Mouse (Mus musculus) CH12.LX (cell line): ENCODE results near the gene Cwh43.

Experiments
- CHD1 ChIP-seq: IDR thresholded peaks from 2 replicates; pipeline ENCODE4 v1.6.1; 2012; ENCODE audit warnings: low read depth, low read length, improper control_type of control experiment, inconsistent platforms
- CHD2 ChIP-seq: IDR thresholded peaks from 2 replicates; pipeline ENCODE4 v1.6.1; 2011; ENCODE audit warnings: low read length, improper control_type of control experiment
- CTCF ChIP-seq, 2 experiments: IDR thresholded peaks in 1 of 2; conservative IDR thresholded peaks in 1 of 2; 2 replicates each; pipeline ENCODE4 v1.5.1; 2011 to 2012; ENCODE audit warnings: low read depth in 2 of 2, low read length in 2 of 2, improper control_type of control experiment in 1 of 2, inconsistent platforms in 1 of 2, mild to moderate bottlenecking in 1 of 2, moderate library complexity in 1 of 2
- ELF1 ChIP-seq: IDR thresholded peaks from 2 replicates; pipeline ENCODE4 v1.6.1; 2014; ENCODE audit warnings: low read depth, mild to moderate bottlenecking, inconsistent platforms, low read length, improper control_type of control experiment
- EP300 ChIP-seq: IDR thresholded peaks from 2 replicates; pipeline ENCODE4 v1.6.1; 2011; ENCODE audit warnings: low read length, improper control_type of control experiment
- ETS1 ChIP-seq: conservative IDR thresholded peaks from 2 replicates; pipeline ENCODE4 v1.6.1; 2012; ENCODE audit warnings: low read depth, mild to moderate bottlenecking, inconsistent platforms, low read length, improper control_type of control experiment, moderate library complexity
- MAX ChIP-seq: IDR thresholded peaks from 2 replicates; pipeline ENCODE4 v1.6.1; 2011; ENCODE audit warnings: low read length, improper control_type of control experiment
- NRF1 ChIP-seq: IDR thresholded peaks from 2 replicates; pipeline ENCODE4 v1.6.1; 2014; ENCODE audit warnings: low read depth, mild to moderate bottlenecking, inconsistent platforms, low read length, improper control_type of control experiment, moderate library complexity
- POLR2A ChIP-seq: IDR thresholded peaks from 2 replicates; pipeline ENCODE4 v1.6.1; 2011; ENCODE audit warnings: low read depth, mild to moderate bottlenecking, improper control_type of control experiment, low read length
- SIN3A ChIP-seq: IDR thresholded peaks from 2 replicates; pipeline ENCODE4 v1.6.1; 2012; ENCODE audit warnings: low read length, improper control_type of control experiment, inconsistent platforms
- TBP ChIP-seq: conservative IDR thresholded peaks from 2 replicates; pipeline ENCODE4 v1.6.1; 2011; ENCODE audit warnings: low read depth, low read length, improper control_type of control experiment
- USF1 ChIP-seq: IDR thresholded peaks from 2 replicates; pipeline ENCODE4 v1.6.1; 2014; ENCODE audit warnings: low read depth, mild to moderate bottlenecking, inconsistent platforms, low read length, improper control_type of control experiment
- ZC3H11A ChIP-seq: IDR thresholded peaks from 2 replicates; pipeline ENCODE4 v1.6.1; 2012; ENCODE audit warnings: low read depth, mild to moderate bottlenecking, inconsistent platforms, low read length, improper control_type of control experiment
- ZNF384 ChIP-seq: IDR thresholded peaks from 2 replicates; pipeline ENCODE4 v1.6.1; 2012; ENCODE audit warnings: low read depth, low read length, improper control_type of control experiment, inconsistent platforms

- TF ChIP-seq CTCF (conservative IDR thresholded peaks at IDR 0.05 in 1 of 2, IDR thresholded peaks at IDR 0.05 in 1 of 2; ENCODE audit: low read depth in 2 of 2, low read length in 2 of 2), result no peak
- TF ChIP-seq TBP, result no peak
- no peak for TF ChIP-seq POLR2A
- no peak for TF ChIP-seq ELF1
- TF ChIP-seq ETS1, result no peak
- TF ChIP-seq MAX, result no peak
- TF ChIP-seq CHD2, result no peak
- no peak for TF ChIP-seq EP300
- TF ChIP-seq CHD1, result no peak
- no peak for TF ChIP-seq NRF1
- no peak for TF ChIP-seq ZC3H11A
- no peak for TF ChIP-seq SIN3A
- no peak for TF ChIP-seq USF1
- no peak for TF ChIP-seq ZNF384
Measured at GRCm38 (mm10) chr5:73468462-73469433, 62.9 kb downstream of the Cwh43 start.
